ENCODE assay signal across 9 mouse cellular contexts in genomic region chr5:117946605-117947004, GRCm38 (mm10). TPM values are rescaled to one million over a fixed set of nuclear protein-coding genes. Genes with fewer than 3 reads are reported as not detected.
DNase-seq lines count a peak whose midpoint lies in the region; ATAC-seq and TF ChIP-seq lines count a peak whose summit lies in the region.
"Had no signal": no experiment of that assay in that cellular context is flagged by ENCODE, and none has a peak within 500 bp of the region (broad histone marks: within the 10 kb centered on the region; RNA-seq: fewer than 3 reads in every experiment).

No protein-coding gene starts in this region.

- no peaks in the 10 kb centered on the region for H3K36me3 ChIP-seq in midbrain, postnatal 0 days (ENCODE audit: insufficient read depth, low read length)
- H3K36me3 ChIP-seq in midbrain, embryonic 15.5 days (replicated peaks), result no peaks in the 10 kb centered on the region

- ATAC-seq in cerebellum, adult (ENCODE audit: insufficient number of reproducible peaks, low FRiP score, low TSS enrichment), result no peak
- no peak for ATAC-seq in midbrain, postnatal 0 days (ENCODE audit: low FRiP score)
- no peak for ATAC-seq in midbrain, embryonic 15.5 days (replicated peaks)

- no peaks in the 10 kb centered on the region for H3K27me3 ChIP-seq in midbrain, postnatal 0 days (ENCODE audit: insufficient read depth, low read length)
- H3K27me3 ChIP-seq in midbrain, embryonic 15.5 days (replicated peaks), result no peaks in the 10 kb centered on the region

- no peak overlapping the region for H3K4me2 ChIP-seq in midbrain, postnatal 0 days (ENCODE audit: low read depth, low read length, poor library complexity, severe bottlenecking)
- no peak overlapping the region for H3K4me2 ChIP-seq in midbrain, embryonic 15.5 days

- no peaks in the 10 kb centered on the region for H3K4me1 ChIP-seq in midbrain, postnatal 0 days (ENCODE audit: insufficient read depth, low read length)
- no peaks in the 10 kb centered on the region for H3K4me1 ChIP-seq in midbrain, embryonic 15.5 days
- H3K4me1 ChIP-seq in lung, adult 2 months (ENCODE audit: control insufficient read depth, insufficient read depth, low read length), result no peaks in the 10 kb centered on the region

- no peak for TF ChIP-seq POLR2A in lung, adult 2 months (IDR thresholded peaks at IDR 0.05; ENCODE audit: borderline replicate concordance, extremely low read depth, low read depth, low read length)

- H3K4me3 ChIP-seq in midbrain, postnatal 0 days (ENCODE audit: low read depth, low read length), result no peak overlapping the region
- no peak overlapping the region for H3K4me3 ChIP-seq in midbrain, embryonic 15.5 days
- no peak overlapping the region for H3K4me3 ChIP-seq in lung, adult 2 months (replicated peaks; ENCODE audit: extremely low read depth, low read depth, low read length)

- WGBS in midbrain, postnatal 0 days, result 15% methylated on average over 4 of the region's 4 CpGs
- WGBS in midbrain, embryonic 15.5 days, result 27% methylated on average over 4 of the region's 4 CpGs
- WGBS in lung, adult 2 months, result 20% methylated on average over 4 of the region's 4 CpGs

- no peak overlapping the region for H3K27ac ChIP-seq in midbrain, postnatal 0 days (ENCODE audit: low read depth, low read length)
- no peak overlapping the region for H3K27ac ChIP-seq in midbrain, embryonic 15.5 days
- H3K27ac ChIP-seq: macrophage had no signal

- no peak overlapping the region for H3K9ac ChIP-seq in midbrain, postnatal 0 days (replicated peaks; ENCODE audit: low read length, poor library complexity, severe bottlenecking)
- no peak overlapping the region for H3K9ac ChIP-seq in midbrain, embryonic 15.5 days

- no peaks in the 10 kb centered on the region for H3K9me3 ChIP-seq in midbrain, postnatal 0 days (ENCODE audit: low read length)
- no peaks in the 10 kb centered on the region for H3K9me3 ChIP-seq in midbrain, embryonic 15.5 days

- peak; percentile 67 to 81 for DNase-seq in cerebellum, adult 18-20 months
- peak; percentile 67 for DNase-seq in midbrain, postnatal 0 days (ENCODE audit: low spot score)
- DNase-seq in cerebellum, adult 9-10 months, result peak; percentile 79
- peak; percentile 71 for DNase-seq in induced T-regulatory cell, adult 2 months (ENCODE audit: low read depth)
- peak; percentile 20 for DNase-seq in lung, adult 2 months
- DNase-seq in thymus, postnatal 25 days, result peak; percentile 51

- peak; percentile 93 for TF ChIP-seq CTCF in midbrain, postnatal 0 days (IDR thresholded peaks at IDR 0.05)
- peak; percentile 62 for TF ChIP-seq CTCF in lung, adult 2 months (IDR thresholded peaks at IDR 0.05; ENCODE audit: insufficient read depth, low read length)

RNA-seq across cellular contexts. Expression of gene Fbxo21, which starts 29.9 kb away (rescaled TPM):
- 203 and 212 TPM in 2 replicates for total RNA-seq in midbrain, postnatal 0 days (2014; rRNA removed)
- 149 and 156 TPM in 2 replicates for polyA plus RNA-seq in midbrain, postnatal 0 days (2015; fragmentation: Nextera tagmentation; extraction: Ambion mirVana)
- polyA plus RNA-seq in midbrain, embryonic 15.5 days (2015; fragmentation: Nextera tagmentation; extraction: Ambion mirVana), result 179 and 183 TPM in 2 replicates
- polyA plus RNA-seq in lung, adult 2 months (2012; rRNA removed), result 31.9 and 33.9 TPM in 2 replicates

Comparison
In these comparisons a context has a peak if more than half of its experiments do, and no peak if none do; other contexts are left out.
1. DNase-seq: peak in every context shown above with its lines; median percentile 79 in cerebellum, adult 9-10 months; 74 in cerebellum, adult 18-20 months; 71 in induced T-regulatory cell, adult 2 months; 67 in midbrain, postnatal 0 days; 51 in thymus, postnatal 25 days; 20 in lung, adult 2 months.